Mouse (Mus musculus) liver, postnatal 0 days (tissue): Measurements from ENCODE around the gene Ccdc92.

Source experiments
- CTCF ChIP-seq: sonication (generic); IDR thresholded peaks from 2 replicates; pipeline ENCODE4 v1.5.1; 2016; ENCODE audit warnings: antibody characterized with exemption, low read depth
- EP300 ChIP-seq: IDR thresholded peaks from 2 replicates; pipeline ENCODE4 v1.6.1; 2016; ENCODE audit warnings: antibody characterized with exemption, low read depth, mild to moderate bottlenecking

GRCm38 (mm10) chr5:124835218-124835617 lies 27.0 kb downstream of the Ccdc92 start:
- TF ChIP-seq CTCF (no peak), EP300 (no peak)
